Mouse (Mus musculus) CH12.LX (cell line): ENCODE measurements around the gene Ablim1. TPM values are rescaled to one million over a fixed set of nuclear protein-coding genes. Genes with fewer than 3 reads are reported as not detected.

ENCODE experiments used
- DNase-seq: peaks from one replicate; pipeline ENCODE4 v3.0.0-alpha.2; 2013; ENCODE audit errors: extremely low read depth
- H3K27ac ChIP-seq: 2 replicates; pipeline ENCODE4 v1.5.1; 2012; ENCODE audit warnings: low read depth, mild to moderate bottlenecking, control low read depth, moderate library complexity; ENCODE audit not compliant: insufficient read depth
- H3K27me3 ChIP-seq: replicated peaks from 2 replicates; pipeline ENCODE3; 2012; ENCODE audit warnings: inconsistent platforms
- H3K36me3 ChIP-seq, 2 experiments: replicated peaks in 1 of 2; 2 replicates each; pipeline versions ENCODE3 to v1.6.1; 2012; ENCODE audit warnings: inconsistent platforms in 1 of 2, low read length in 1 of 2, mild to moderate bottlenecking in 1 of 2, mixed read lengths in 1 of 2, moderate library complexity in 1 of 2; ENCODE audit not compliant: control insufficient read depth in 1 of 2, insufficient read depth in 1 of 2
- H3K4me1 ChIP-seq, 2 experiments: 2 replicates each; pipeline ENCODE4 v1.6.1; 2012; ENCODE audit warnings: inconsistent platforms in 1 of 2, moderate library complexity in 1 of 2; ENCODE audit not compliant: insufficient read depth in 2 of 2, control insufficient read depth in 1 of 2
- H3K4me2 ChIP-seq: 2 replicates; pipeline ENCODE4 v1.6.1; 2012; ENCODE audit warnings: low read depth, mild to moderate bottlenecking, control low read depth; ENCODE audit not compliant: poor library complexity, insufficient read depth, severe bottlenecking
- H3K4me3 ChIP-seq, 3 experiments: fragments of 150-350 bp in 1 of 3; sonication (generic) in 1 of 3; replicated peaks in 1 of 3; 2 replicates each; pipeline versions ENCODE3 to v1.5.1; 2011 to 2012; ENCODE audit warnings: low read depth in 2 of 3, low read length in 2 of 3, mild to moderate bottlenecking in 2 of 3, moderate library complexity in 2 of 3, control low read depth in 1 of 3, improper control_type of control experiment in 1 of 3, inconsistent platforms in 1 of 3, mixed read lengths in 1 of 3; ENCODE audit not compliant: poor library complexity in 1 of 3
- H3K79me2 ChIP-seq: replicated peaks from 2 replicates; pipeline ENCODE4 v1.6.1; 2012; ENCODE audit warnings: mild to moderate bottlenecking, moderate library complexity; ENCODE audit not compliant: control insufficient read depth, poor library complexity, insufficient read depth, severe bottlenecking; ENCODE audit errors: extremely low read depth
- H3K9ac ChIP-seq: 2 replicates; pipeline ENCODE4 v1.6.1; 2012; ENCODE audit warnings: low read depth, mild to moderate bottlenecking, control low read depth, moderate library complexity; ENCODE audit not compliant: insufficient read depth
- H3K9me3 ChIP-seq: replicated peaks from 2 replicates; pipeline ENCODE3; 2012; ENCODE audit warnings: low read length, inconsistent platforms, mixed read lengths
- BHLHE40 ChIP-seq: IDR thresholded peaks from 2 replicates; pipeline ENCODE4 v1.6.1; 2011; ENCODE audit warnings: mild to moderate bottlenecking, low read depth, low read length, improper control_type of control experiment
- CTCF ChIP-seq, 2 experiments: IDR thresholded peaks in 1 of 2; conservative IDR thresholded peaks in 1 of 2; 2 replicates each; pipeline ENCODE4 v1.5.1; 2011 to 2012; ENCODE audit warnings: low read depth in 2 of 2, low read length in 2 of 2, improper control_type of control experiment in 1 of 2, inconsistent platforms in 1 of 2, mild to moderate bottlenecking in 1 of 2, moderate library complexity in 1 of 2
- EP300 ChIP-seq: IDR thresholded peaks from 2 replicates; pipeline ENCODE4 v1.6.1; 2011; ENCODE audit warnings: low read length, improper control_type of control experiment
- IRF4 ChIP-seq: IDR thresholded peaks from 2 replicates; pipeline ENCODE4 v1.6.1; 2014; ENCODE audit warnings: low read depth, mild to moderate bottlenecking, inconsistent platforms, low read length, improper control_type of control experiment
- JUN ChIP-seq: IDR thresholded peaks from 2 replicates; pipeline ENCODE4 v1.6.1; 2011; ENCODE audit warnings: low read depth, mild to moderate bottlenecking, low read length, improper control_type of control experiment, moderate library complexity; ENCODE audit not compliant: insufficient read depth
- JUND ChIP-seq: conservative IDR thresholded peaks from 2 replicates; pipeline ENCODE4 v1.6.1; 2011; ENCODE audit warnings: low read depth, low read length, improper control_type of control experiment
- MAZ ChIP-seq: IDR thresholded peaks from 2 replicates; pipeline ENCODE4 v1.6.1; 2012; ENCODE audit warnings: low read depth, mild to moderate bottlenecking, inconsistent platforms, low read length, improper control_type of control experiment, moderate library complexity
- MEF2A ChIP-seq: IDR thresholded peaks from 2 replicates; pipeline ENCODE4 v1.6.1; 2014; ENCODE audit warnings: low read depth, mild to moderate bottlenecking, inconsistent platforms, low read length, improper control_type of control experiment, borderline replicate concordance
- MXI1 ChIP-seq: IDR thresholded peaks from 2 replicates; pipeline ENCODE4 v1.6.1; 2011; ENCODE audit warnings: mild to moderate bottlenecking, low read depth, low read length, improper control_type of control experiment
- MYC ChIP-seq: IDR thresholded peaks from 2 replicates; pipeline ENCODE4 v1.6.1; 2011; ENCODE audit warnings: low read depth, mild to moderate bottlenecking, improper control_type of control experiment, low read length
- NELFE ChIP-seq: IDR thresholded peaks from 2 replicates; pipeline ENCODE4 v1.6.1; 2011; ENCODE audit warnings: low read depth, low read length, improper control_type of control experiment
- POLR2A ChIP-seq: IDR thresholded peaks from 2 replicates; pipeline ENCODE4 v1.6.1; 2011; ENCODE audit warnings: low read depth, mild to moderate bottlenecking, improper control_type of control experiment, low read length
- POLR2AphosphoS2 ChIP-seq: IDR thresholded peaks from 2 replicates; pipeline ENCODE4 v1.6.1; 2011; ENCODE audit warnings: low read depth, low read length, improper control_type of control experiment
- RAD21 ChIP-seq: IDR thresholded peaks from 2 replicates; pipeline ENCODE4 v1.6.1; 2011; ENCODE audit warnings: low read depth, mild to moderate bottlenecking, low read length, improper control_type of control experiment, moderate library complexity
- SMC3 ChIP-seq: IDR thresholded peaks from 2 replicates; pipeline ENCODE4 v1.6.1; 2011; ENCODE audit warnings: low read depth, low read length, improper control_type of control experiment
- TBP ChIP-seq: conservative IDR thresholded peaks from 2 replicates; pipeline ENCODE4 v1.6.1; 2011; ENCODE audit warnings: low read depth, low read length, improper control_type of control experiment
- UBTF ChIP-seq: IDR thresholded peaks from 2 replicates; pipeline ENCODE4 v1.6.1; 2012; ENCODE audit warnings: low read depth, mild to moderate bottlenecking, inconsistent platforms, low read length, improper control_type of control experiment, moderate library complexity
- ZC3H11A ChIP-seq: IDR thresholded peaks from 2 replicates; pipeline ENCODE4 v1.6.1; 2012; ENCODE audit warnings: low read depth, mild to moderate bottlenecking, inconsistent platforms, low read length, improper control_type of control experiment
- ZMIZ1 ChIP-seq: IDR thresholded peaks from 2 replicates; pipeline ENCODE4 v1.6.1; 2012; ENCODE audit warnings: low read depth, mild to moderate bottlenecking, inconsistent platforms, low read length, improper control_type of control experiment
- dilution Hi-C: fragments of 300-500 bp; cut with MboI; formaldehyde crosslinking; loops from 2 replicates; pipeline ENCODE4 v1.14.3; 2020; ENCODE audit warnings: low sequenced_read_pairs; ENCODE audit not compliant: extremely low pct_unique_long_range_greater_than_20kb, extremely low pct_ligation_motif_present
- in situ Hi-C: fragments of 300-500 bp; cut with MboI; formaldehyde crosslinking; loops from 3 replicates; pipeline ENCODE4 v1.14.3; 2019; ENCODE audit warnings: low sequenced_read_pairs, low pct_ligation_motif_present, low pct_unique_long_range_greater_than_20kb, mixed read lengths
- polyA plus RNA-seq: library from polyadenylated mRNA; unstranded; fragments of >175 nt; gene quantifications from 2 replicates; pipeline ENCODE4 v1.2.1, GENCODE M21; 2012; ENCODE audit warnings: low read depth; ENCODE audit not compliant: insufficient read length
- total RNA-seq, 2 experiments: library from RNA; depleted of rRNA; stranded (reverse); fragments of 300-350 nt in 1 of 2; fragments of >200 nt in 1 of 2; gene quantifications; 2 replicates each; pipeline ENCODE4 v1.2.3; 2012 to 2014

Gene Ablim1
- total and polyA plus RNA-seq, 3 experiments: 0.85 to 2.4 (median 2.0) TPM

DNA sequence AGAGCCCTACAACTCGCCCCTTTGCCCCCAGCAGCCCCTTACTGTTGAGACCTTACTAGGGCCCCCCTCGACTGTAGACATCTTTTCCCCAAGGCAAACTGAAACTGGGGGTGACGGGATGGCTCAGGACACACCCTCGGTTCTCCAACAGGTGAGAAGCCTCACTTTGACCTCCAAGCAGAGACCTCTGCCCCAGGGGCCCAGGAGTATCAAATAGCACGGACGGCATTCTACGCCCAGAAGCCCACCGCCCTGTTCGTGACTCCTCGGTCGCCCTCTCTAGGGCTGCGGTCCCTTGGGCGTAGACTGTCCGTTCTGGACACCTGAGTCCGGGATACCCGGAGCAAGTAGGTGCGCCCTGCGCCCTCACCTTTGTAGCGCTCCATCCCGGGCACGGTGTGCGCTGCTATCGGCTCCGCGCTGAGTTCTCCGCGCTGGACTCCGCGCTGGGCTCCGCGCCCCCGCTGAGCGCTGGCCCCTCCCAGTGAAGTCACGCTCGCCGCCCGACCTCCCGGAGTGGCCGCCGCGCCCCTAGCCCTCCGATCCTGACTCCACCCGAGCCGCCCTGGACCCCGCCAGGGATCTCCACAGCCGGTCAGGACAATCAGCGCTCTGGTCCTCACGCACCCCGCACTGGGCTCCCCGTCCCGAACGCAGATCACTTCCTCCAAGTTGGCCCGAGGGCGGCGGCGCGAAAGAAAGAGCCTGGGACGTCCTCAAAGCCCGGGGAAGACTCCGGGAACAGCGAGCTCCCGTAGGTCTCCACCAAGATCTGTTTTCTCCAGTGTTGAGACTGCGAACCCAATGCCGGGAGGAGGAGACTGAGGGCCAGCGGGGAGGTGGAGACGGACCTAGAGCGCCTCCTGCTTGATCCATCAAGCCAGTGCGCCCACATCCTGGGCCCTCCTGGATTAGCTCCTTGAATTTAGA is 306.7 kb downstream of the Ablim1 start, which contains the start of gene Afap1l2:
Gene Afap1l2, minus strand, starts transcription at position 448 of the 930 bp plus-strand sequence.
- H3K36me3 ChIP-seq: no peaks in the 10 kb centered on the region
- in situ Hi-C loops (no loop called here), dilution Hi-C loops (no loop called here)
- TF ChIP-seq IRF4 (peak; percentile 14; the same call in 1 of the 2 replicates), MYC (no peak), RAD21 (peak; percentile 72), UBTF (no peak), ZC3H11A (no peak), CTCF (conservative IDR thresholded peaks at IDR 0.05 in 1 of 2, IDR thresholded peaks at IDR 0.05 in 1 of 2; ENCODE audit: low read depth in 2 of 2, low read length in 2 of 2) (peak in 1 of 2 experiments; percentile 74; a peak in 2 of 4 replicates), SMC3 (peak; percentile 73), POLR2A (peak; percentile 46; the same call in 1 of the 2 replicates)
- peaks cover 1% of the 10 kb centered on the region for H3K27me3 ChIP-seq
- peak within 1 kb of the TSS; percentile 19 to 84 (median 32) for H3K4me3 ChIP-seq
- H3K9me3 ChIP-seq: no peaks in the 10 kb centered on the region
- H3K9ac ChIP-seq: peak within 1 kb of the TSS; percentile 81
- peak within 1 kb of the TSS; percentile 60 for H3K4me2 ChIP-seq
- no peaks in the 10 kb centered on the region for H3K79me2 ChIP-seq
- peaks cover 25 to 40% of the 10 kb centered on the region in 2 experiments for H3K4me1 ChIP-seq
- DNase-seq: peak; percentile 27
- H3K27ac ChIP-seq: no peak within 1 kb of the TSS

DNA sequence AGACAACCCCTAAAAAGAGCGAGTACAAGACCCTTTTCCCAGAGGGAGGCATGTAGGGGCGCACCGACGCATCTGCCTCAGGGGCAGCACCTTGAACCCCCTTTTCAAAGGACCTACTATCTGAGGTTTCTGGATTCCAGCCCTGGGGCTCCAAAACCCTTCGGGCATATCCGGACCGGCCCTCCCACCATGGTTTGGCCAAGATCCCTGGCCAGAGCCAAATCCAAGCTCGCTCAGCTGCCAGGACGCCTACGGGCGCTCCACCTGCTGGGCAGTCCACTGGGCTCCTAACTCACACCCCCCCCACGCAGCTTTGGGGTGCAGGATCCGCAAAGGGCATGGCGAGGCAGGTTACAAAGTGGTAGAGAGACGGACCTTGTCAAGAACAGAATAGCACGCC is 307.4 kb downstream of the Ablim1 start:
- Histone ChIP-seq H3K27me3 (peaks cover 1% of the 10 kb centered on the region), H3K9me3 (no peaks in the 10 kb centered on the region), H3K4me3 (peak overlapping the region in 1 of 3 experiments; percentile 84), H3K27ac (no peak overlapping the region), H3K4me2 (peak overlapping the region; percentile 60), H3K4me1 (peaks cover 21 to 32% of the 10 kb centered on the region in 2 experiments), H3K36me3 (no peaks in the 10 kb centered on the region), H3K79me2 (no peaks in the 10 kb centered on the region), H3K9ac (peak overlapping the region; percentile 81)
- in situ Hi-C loops (no loop called here), dilution Hi-C loops (no loop called here)
- no peak for TF ChIP-seq NELFE
- no peak for DNase-seq

DNA sequence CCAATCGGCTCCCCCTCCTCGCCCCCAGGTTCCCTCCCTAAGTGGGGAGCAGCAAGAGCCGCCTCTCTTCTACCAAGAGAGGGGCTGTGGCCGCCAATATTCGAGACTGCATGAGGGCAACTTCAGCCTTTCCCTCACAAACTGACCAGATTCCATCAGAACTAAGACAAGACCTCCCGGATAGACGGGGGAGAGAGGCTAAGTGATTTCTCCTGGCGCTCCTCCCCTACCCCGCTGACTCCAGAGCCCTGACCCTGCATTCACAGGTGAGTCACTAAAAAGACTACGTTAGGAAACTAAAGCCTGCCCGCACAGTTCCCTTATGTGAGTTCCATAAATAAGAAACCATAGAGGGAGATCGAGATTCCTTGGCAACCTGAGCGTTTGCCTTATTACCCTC is 307.9 kb downstream of the Ablim1 start:
- in situ Hi-C loops: no loop called here
- peak overlapping the region; percentile 60; the same call in 1 of the 2 replicates for H3K4me2 ChIP-seq
- no peak overlapping the region for H3K27ac ChIP-seq
- DNase-seq: no peak
- no peaks in the 10 kb centered on the region for H3K36me3 ChIP-seq
- H3K4me1 ChIP-seq: peaks cover 18 to 28% of the 10 kb centered on the region in 2 experiments
- no peak overlapping the region for H3K4me3 ChIP-seq
- no peaks in the 10 kb centered on the region for H3K79me2 ChIP-seq
- peaks cover 1% of the 10 kb centered on the region for H3K27me3 ChIP-seq
- H3K9ac ChIP-seq: no peak overlapping the region
- dilution Hi-C loops: no loop called here
- no peaks in the 10 kb centered on the region for H3K9me3 ChIP-seq
- TF ChIP-seq CTCF (conservative IDR thresholded peaks at IDR 0.05 in 1 of 2, IDR thresholded peaks at IDR 0.05 in 1 of 2; ENCODE audit: low read depth in 2 of 2, low read length in 2 of 2) (no peak), MXI1 (no peak), BHLHE40 (no peak), ZMIZ1 (no peak), MAZ (no peak), EP300 (no peak), RAD21 (no peak), JUND (no peak), TBP (no peak), JUN (no peak), MEF2A (no peak), POLR2AphosphoS2 (no peak)
